Mouse (Mus musculus) liver, embryonic 16.5 days (tissue): ENCODE measurements around the gene Abi3bp. TPM values are rescaled to one million over a fixed set of nuclear protein-coding genes. Genes with fewer than 3 reads are reported as not detected.

ENCODE experiments used
- ATAC-seq: fragments of 200-750 bp; cut with Nextera tagmentation; 2 replicates; pipeline ENCODE4 v1.8.0; 2017; ENCODE audit warnings: low read depth, mild to moderate bottlenecking, moderate number of reproducible peaks, moderate library complexity
- H3K27ac ChIP-seq: fragments of 300-500 bp; sonication (generic); 2 replicates; pipeline ENCODE4 v1.5.1; 2014; ENCODE audit warnings: mild to moderate bottlenecking, low read length
- H3K27me3 ChIP-seq: fragments of 300-500 bp; sonication (generic); 2 replicates; pipeline ENCODE4 v1.6.1; 2014; ENCODE audit warnings: low read depth, low read length, mixed read lengths; ENCODE audit not compliant: control insufficient read depth, insufficient read depth
- H3K36me3 ChIP-seq: fragments of 300-500 bp; sonication (generic); 2 replicates; pipeline ENCODE4 v1.6.1; 2014; ENCODE audit warnings: mild to moderate bottlenecking; ENCODE audit not compliant: control insufficient read depth, insufficient read depth
- H3K4me1 ChIP-seq: fragments of 300-500 bp; sonication (generic); 2 replicates; pipeline ENCODE4 v1.6.1; 2014; ENCODE audit warnings: low read depth, low read length, mixed read lengths; ENCODE audit not compliant: control insufficient read depth
- H3K4me2 ChIP-seq: fragments of 300-500 bp; sonication (generic); 2 replicates; pipeline ENCODE4 v1.6.1; 2014; ENCODE audit warnings: low read depth, low read length, mixed read lengths
- H3K4me3 ChIP-seq: fragments of 300-500 bp; sonication (generic); 2 replicates; pipeline ENCODE4 v1.5.1; 2014; ENCODE audit warnings: low read depth, mild to moderate bottlenecking, low read length
- H3K9ac ChIP-seq: fragments of 300-500 bp; sonication (generic); 2 replicates; pipeline ENCODE4 v1.6.1; 2014; ENCODE audit warnings: low read depth, low read length
- H3K9me3 ChIP-seq: fragments of 300-500 bp; sonication (generic); replicated peaks from 2 replicates; pipeline ENCODE4 v1.6.1; 2016; ENCODE audit warnings: low read length; ENCODE audit not compliant: control insufficient read depth
- WGBS: fragments of 180-500 bp; shearing (Covaris S2); extraction: QIAGEN DNeasy Blood & Tissue Kit; methylation state at CpG from one replicate; pipeline ENCODE4 v1.1.7; 2014; ENCODE audit not compliant: insufficient replicate concordance; 5-methylcytosine and 5-hydroxymethylcytosine counted together
- polyA plus RNA-seq: library from polyadenylated mRNA; unstranded; fragments of >200 nt; fragmentation: Nextera tagmentation; extraction: Ambion mirVana; gene quantifications from 2 replicates; pipeline ENCODE4 v1.2.1, GENCODE M21; 2015

The Abi3bp gene
- polyA plus RNA-seq, 1 experiment from 2014 or later: 0.42 TPM

- peaks cover 13% of the 10 kb centered on the region for H3K36me3 ChIP-seq
- H3K9me3 ChIP-seq: no peaks in the 10 kb centered on the region
- H3K4me1 ChIP-seq: no peaks in the 10 kb centered on the region
- H3K27ac ChIP-seq: no peak overlapping the region
- no peak overlapping the region for H3K4me2 ChIP-seq
- no peak for ATAC-seq
- H3K4me3 ChIP-seq: no peak overlapping the region
- no peaks in the 10 kb centered on the region for H3K27me3 ChIP-seq
- H3K9ac ChIP-seq: no peak overlapping the region
- whole genome bisulfite sequencing: 85% methylated on average over 7 of the region's 7 CpGs
Observed at GRCm38 (mm10) chr16:56690715-56691114, 213.0 kb downstream of the Abi3bp start.

- no peaks in the 10 kb centered on the region for H3K27me3 ChIP-seq
- H3K27ac ChIP-seq: no peak overlapping the region
Observed at GRCm38 (mm10) chr16:56696448-56696847, 218.8 kb downstream of the Abi3bp start.

GRCm38 (mm10) chr16:56700898-56701297 is 223.2 kb downstream of the Abi3bp start:
- Histone ChIP-seq H3K4me1 (no peaks in the 10 kb centered on the region), H3K4me2 (no peak overlapping the region), H3K4me3 (no peak overlapping the region), H3K27me3 (no peaks in the 10 kb centered on the region), H3K9me3 (no peaks in the 10 kb centered on the region), H3K27ac (no peak overlapping the region), H3K36me3 (peaks cover 27% of the 10 kb centered on the region), H3K9ac (no peak overlapping the region)
- WGBS: 82% methylated on average over 3 of the region's 3 CpGs
- ATAC-seq: no peak

More at GRCm38 (mm10) chr16:56696448-56696847, 218.8 kb downstream of the Abi3bp start:
- ATAC-seq: no peak
- no peak overlapping the region for H3K9ac ChIP-seq
- H3K4me3 ChIP-seq: no peak overlapping the region
- H3K36me3 ChIP-seq: peaks cover 22% of the 10 kb centered on the region
- WGBS: 74% methylated on average over 2 of the region's 2 CpGs
- H3K4me2 ChIP-seq: no peak overlapping the region
- no peaks in the 10 kb centered on the region for H3K9me3 ChIP-seq
- H3K4me1 ChIP-seq: no peaks in the 10 kb centered on the region

GRCm38 (mm10) chr16:56705731-56706130 is 228.1 kb downstream of the Abi3bp start:
- no peak overlapping the region for H3K27ac ChIP-seq
- no peaks in the 10 kb centered on the region for H3K27me3 ChIP-seq
- ATAC-seq: no peak
- H3K4me2 ChIP-seq: no peak overlapping the region
- no peaks in the 10 kb centered on the region for H3K4me1 ChIP-seq
- H3K9me3 ChIP-seq: no peaks in the 10 kb centered on the region
- 78% methylated on average over 3 of the region's 3 CpGs for WGBS
- H3K4me3 ChIP-seq: no peak overlapping the region
- H3K36me3 ChIP-seq: peaks cover 38% of the 10 kb centered on the region
- H3K9ac ChIP-seq: no peak overlapping the region

- Histone ChIP-seq H3K4me2 (no peak overlapping the region), H3K9ac (no peak overlapping the region), H3K27me3 (no peaks in the 10 kb centered on the region), H3K27ac (no peak overlapping the region), H3K4me3 (no peak overlapping the region), H3K9me3 (no peaks in the 10 kb centered on the region), H3K4me1 (no peaks in the 10 kb centered on the region; the same call in 1 of the 2 replicates), H3K36me3 (peaks cover 31% of the 10 kb centered on the region)
- 75% methylated on average over 3 of the region's 3 CpGs for WGBS
- no peak for ATAC-seq
Observed at GRCm38 (mm10) chr16:56710071-56710470, 232.4 kb downstream of the Abi3bp start.

- H3K27me3 ChIP-seq: no peaks in the 10 kb centered on the region
- H3K4me3 ChIP-seq: peak overlapping the region; percentile 92
- no peak for ATAC-seq
- WGBS: 20% methylated on average over 3 of the region's 3 CpGs
- H3K36me3 ChIP-seq: peaks cover 9% of the 10 kb centered on the region
- H3K9ac ChIP-seq: peak overlapping the region; percentile 95
- no peaks in the 10 kb centered on the region for H3K9me3 ChIP-seq
- H3K4me1 ChIP-seq: peaks cover 20% of the 10 kb centered on the region
- peak overlapping the region; percentile 97; the same call in 1 of the 2 replicates for H3K27ac ChIP-seq
- H3K4me2 ChIP-seq: peak overlapping the region; percentile 73
Observed at GRCm38 (mm10) chr16:56715608-56716007, 237.9 kb downstream of the Abi3bp start.

GRCm38 (mm10) chr16:56716557-56717179 is 239.0 kb downstream of the Abi3bp start:
- H3K27ac ChIP-seq: peak overlapping the region; percentile 97
- peak; percentile 45 for ATAC-seq
- H3K4me2 ChIP-seq: peak overlapping the region; percentile 73
- under 1% methylated on average over 32 of the region's 38 CpGs for WGBS
- no peaks in the 10 kb centered on the region for H3K27me3 ChIP-seq
- peak overlapping the region; percentile 92 for H3K4me3 ChIP-seq
- no peaks in the 10 kb centered on the region for H3K9me3 ChIP-seq
- H3K4me1 ChIP-seq: peaks cover 20% of the 10 kb centered on the region
- peak overlapping the region; percentile 95 for H3K9ac ChIP-seq
- peaks cover 7% of the 10 kb centered on the region for H3K36me3 ChIP-seq

GRCm38 (mm10) chr16:56717224-56718200 is 239.8 kb downstream of the Abi3bp start, which contains the start of gene Tfg:
TSS of gene Tfg (minus strand) at chr16:56717450.
- Histone ChIP-seq H3K4me2 (peak within 1 kb of the TSS; percentile 73), H3K36me3 (peaks cover 2% of the 10 kb centered on the region; the same call in 1 of the 2 replicates), H3K27me3 (no peaks in the 10 kb centered on the region), H3K9ac (peak within 1 kb of the TSS; percentile 95), H3K4me1 (peaks cover 20% of the 10 kb centered on the region), H3K27ac (peak within 1 kb of the TSS; percentile 97), H3K4me3 (peak within 1 kb of the TSS; percentile 92), H3K9me3 (no peaks in the 10 kb centered on the region)
- under 1% methylated on average over 62 of the region's 62 CpGs for WGBS
- ATAC-seq: peak; percentile 89
